Mouse (Mus musculus): ENCODE data around the gene Spn.

GRCm38 (mm10) chr7:127142214-127142613 is 4.6 kb upstream of the Spn start:
- TF ChIP-seq CTCF (conservative IDR thresholded peaks at IDR 0.05; ENCODE audit: low read length) (no peak), NANOG (IDR thresholded peaks at IDR 0.05; ENCODE audit: borderline replicate concordance, low read length) (no peak), POU5F1 (IDR thresholded peaks at IDR 0.05; ENCODE audit: borderline replicate concordance, low read length) (no peak)

Data from E14TG2a.4 (cell line).